Mouse (Mus musculus) MEL (cell line): ENCODE data around the gene Bcl2l1. TPM values are rescaled to one million over a fixed set of nuclear protein-coding genes. Genes with fewer than 3 reads are reported as not detected.

Experiments used
- DNase-seq: peaks from one replicate; pipeline ENCODE4 v3.0.0; 2011; ENCODE audit warnings: low read depth, low spot score
- H3K27ac ChIP-seq: 2 replicates; pipeline ENCODE4 v1.5.1; 2012; ENCODE audit warnings: low read depth, mild to moderate bottlenecking, control low read depth, low read length, moderate library complexity; ENCODE audit not compliant: control insufficient read depth
- H3K27me3 ChIP-seq, 2 experiments: fragments of 150-350 bp in 1 of 2; sonication (generic) in 1 of 2; 2 replicates each; pipeline ENCODE4 v1.6.1; 2012; ENCODE audit warnings: low read length in 2 of 2, mild to moderate bottlenecking in 2 of 2, improper control_type of control experiment in 1 of 2, moderate library complexity in 1 of 2; ENCODE audit not compliant: insufficient read depth in 2 of 2, control insufficient read depth in 1 of 2
- H3K36me3 ChIP-seq, 2 experiments: 2 replicates each; pipeline ENCODE4 v1.6.1; 2012 to 2014; ENCODE audit warnings: low read length in 2 of 2, improper control_type of control experiment in 1 of 2, inconsistent platforms in 1 of 2, mild to moderate bottlenecking in 1 of 2; ENCODE audit not compliant: insufficient read depth in 2 of 2, control insufficient read depth in 1 of 2
- H3K4me1 ChIP-seq, 2 experiments: fragments of 150-350 bp in 1 of 2; sonication (generic) in 1 of 2; 2 replicates each; pipeline ENCODE4 v1.6.1; 2012; ENCODE audit warnings: low read length in 2 of 2, improper control_type of control experiment in 1 of 2, mild to moderate bottlenecking in 1 of 2; ENCODE audit not compliant: insufficient read depth in 2 of 2, control insufficient read depth in 1 of 2
- H3K4me3 ChIP-seq, 2 experiments: fragments of 150-350 bp in 1 of 2; sonication (generic) in 1 of 2; 2 replicates each; pipeline ENCODE4 v1.5.1; 2012; ENCODE audit warnings: low read depth in 2 of 2, low read length in 2 of 2, mild to moderate bottlenecking in 2 of 2, moderate library complexity in 2 of 2, control low read depth in 1 of 2, improper control_type of control experiment in 1 of 2; ENCODE audit not compliant: control insufficient read depth in 1 of 2, insufficient read depth in 1 of 2
- H3K79me2 ChIP-seq: 2 replicates; pipeline ENCODE4 v1.6.1; 2012; ENCODE audit warnings: mild to moderate bottlenecking, low read length, moderate library complexity; ENCODE audit not compliant: control insufficient read depth, poor library complexity, insufficient read depth
- H3K9ac ChIP-seq: 2 replicates; pipeline ENCODE4 v1.6.1; 2012; ENCODE audit warnings: low read depth, mild to moderate bottlenecking, control low read depth, low read length, moderate library complexity; ENCODE audit not compliant: control insufficient read depth, poor library complexity, severe bottlenecking
- H3K9me3 ChIP-seq: fragments of 150-350 bp; sonication (generic); replicated peaks from 2 replicates; pipeline ENCODE4 v1.6.1; 2012; ENCODE audit warnings: mild to moderate bottlenecking, low read length, improper control_type of control experiment, moderate library complexity; ENCODE audit not compliant: insufficient read depth
- CHD1 ChIP-seq: IDR thresholded peaks from 2 replicates; pipeline ENCODE4 v1.6.1; 2012; ENCODE audit warnings: low read depth, mild to moderate bottlenecking, inconsistent platforms, low read length, improper control_type of control experiment
- E2F4 ChIP-seq: IDR thresholded peaks from 2 replicates; pipeline ENCODE4 v1.6.1; 2011; ENCODE audit warnings: low read depth, low read length, improper control_type of control experiment, borderline replicate concordance
- EP300 ChIP-seq, 2 experiments: IDR thresholded peaks; 2 replicates each; pipeline ENCODE4 v1.6.1; 2011; ENCODE audit warnings: improper control_type of control experiment in 2 of 2, low read length in 2 of 2, low read depth in 1 of 2, mild to moderate bottlenecking in 1 of 2
- ETS1 ChIP-seq: IDR thresholded peaks from 2 replicates; pipeline ENCODE4 v1.6.1; 2012; ENCODE audit warnings: low read depth, mild to moderate bottlenecking, inconsistent platforms, low read length, improper control_type of control experiment, moderate library complexity
- GATA1 ChIP-seq: IDR thresholded peaks from 2 replicates; pipeline ENCODE4 v1.6.1; 2011; ENCODE audit warnings: low read depth, low read length, improper control_type of control experiment
- JUND ChIP-seq: IDR thresholded peaks from 2 replicates; pipeline ENCODE4 v1.6.1; 2011; ENCODE audit warnings: low read depth, mild to moderate bottlenecking, improper control_type of control experiment, low read length
- KAT2A ChIP-seq: conservative IDR thresholded peaks from 2 replicates; pipeline ENCODE4 v1.6.1; 2012; ENCODE audit warnings: low read depth, low read length, improper control_type of control experiment, inconsistent platforms
- MEF2A ChIP-seq: IDR thresholded peaks from 2 replicates; pipeline ENCODE4 v1.6.1; 2014; ENCODE audit warnings: low read depth, mild to moderate bottlenecking, inconsistent platforms, low read length, improper control_type of control experiment; ENCODE audit not compliant: poor library complexity, insufficient replicate concordance, severe bottlenecking; ENCODE audit errors: extremely low read depth
- MXI1 ChIP-seq: IDR thresholded peaks from 2 replicates; pipeline ENCODE4 v1.6.1; 2011; ENCODE audit warnings: mild to moderate bottlenecking, low read depth, low read length, improper control_type of control experiment
- POLR2AphosphoS2 ChIP-seq: IDR thresholded peaks from 2 replicates; pipeline ENCODE4 v1.6.1; 2011; ENCODE audit warnings: low read length, improper control_type of control experiment
- RAD21 ChIP-seq: IDR thresholded peaks from 2 replicates; pipeline ENCODE4 v1.6.1; 2011; ENCODE audit warnings: mild to moderate bottlenecking, low read depth, low read length, improper control_type of control experiment
- SIN3A ChIP-seq: IDR thresholded peaks from 2 replicates; pipeline ENCODE4 v1.6.1; 2012; ENCODE audit warnings: low read length, improper control_type of control experiment, inconsistent platforms
- SMC3 ChIP-seq: IDR thresholded peaks from 2 replicates; pipeline ENCODE4 v1.6.1; 2011; ENCODE audit warnings: low read depth, low read length, improper control_type of control experiment
- TBP ChIP-seq: IDR thresholded peaks from 2 replicates; pipeline ENCODE4 v1.8.0; 2011; ENCODE audit warnings: low read depth, low read length, improper control_type of control experiment
- TCF12 ChIP-seq: IDR thresholded peaks from 2 replicates; pipeline ENCODE4 v1.6.1; 2014; ENCODE audit warnings: low read depth, mild to moderate bottlenecking, inconsistent platforms, low read length, improper control_type of control experiment, moderate library complexity
- USF1 ChIP-seq: IDR thresholded peaks from 2 replicates; pipeline ENCODE4 v1.6.1; 2014; ENCODE audit warnings: low read depth, mild to moderate bottlenecking, inconsistent platforms, low read length, improper control_type of control experiment, moderate library complexity
- ZNF384 ChIP-seq: IDR thresholded peaks from 2 replicates; pipeline ENCODE4 v1.6.1; 2012; ENCODE audit warnings: low read depth, mild to moderate bottlenecking, inconsistent platforms, low read length, improper control_type of control experiment
- polyA plus RNA-seq, 2 experiments: library from polyadenylated mRNA; stranded (reverse) in 1 of 2; unstranded in 1 of 2; fragments of >175 nt in 1 of 2; fragments of >200 nt in 1 of 2; gene quantifications; 2 replicates each; pipeline versions ENCODE4 v1.2.1 to v1.2.4; 2012; ENCODE audit warnings: low replicate concordance in 2 of 2, low read depth in 1 of 2; ENCODE audit not compliant: insufficient read length in 2 of 2, insufficient read depth in 1 of 2, missing spikeins in 1 of 2
- total RNA-seq: library from RNA; depleted of rRNA; stranded (reverse); fragments of 300-350 nt; gene quantifications from 2 replicates; pipeline ENCODE4 v1.2.3, GENCODE M21; 2012

The Bcl2l1 gene
- total and polyA plus RNA-seq, 3 experiments, result 6.5 to 23.9 TPM; not detected in 1

- peaks cover 3 to 16% of the 10 kb centered on the region in 2 experiments for H3K4me1 ChIP-seq
- no peak overlapping the region for H3K4me3 ChIP-seq
- TF ChIP-seq GATA1, result peak; percentile 71
- no peak for TF ChIP-seq TCF12
- no peak for TF ChIP-seq KAT2A
- no peak for TF ChIP-seq CHD1
- TF ChIP-seq ZNF384, result peak; percentile 87
- TF ChIP-seq MXI1, result no peak
- no peak for TF ChIP-seq USF1
- no peak for TF ChIP-seq SMC3
- TF ChIP-seq JUND, result no peak
- TF ChIP-seq EP300 (IDR thresholded peaks at IDR 0.05; ENCODE audit: low read depth in 1 of 2, low read length in 2 of 2), result peak; percentile 21 to 38; a peak in 3 of 4 replicates
- no peak for TF ChIP-seq ETS1
Observed at GRCm38 (mm10) chr2:152824438-152825167, 6.9 kb downstream of the Bcl2l1 start.

GRCm38 (mm10) chr2:152823770-152824169 is 7.8 kb downstream of the Bcl2l1 start:
- no peak for DNase-seq
- Histone ChIP-seq H3K79me2 (no peaks in the 10 kb centered on the region), H3K9me3 (no peaks in the 10 kb centered on the region), H3K4me3 (no peak overlapping the region), H3K4me1 (peaks cover 3 to 21% of the 10 kb centered on the region in 2 experiments), H3K36me3 (peaks cover 0 to 21% of the 10 kb centered on the region in 2 experiments; a peak in 2 of 4 replicates), H3K9ac (no peak overlapping the region), H3K27ac (no peak overlapping the region), H3K27me3 (no peaks in the 10 kb centered on the region)
- TF ChIP-seq MEF2A, result no peak
- TF ChIP-seq USF1, result no peak
- TF ChIP-seq RAD21, result no peak
- no peak for TF ChIP-seq E2F4
- TF ChIP-seq ZNF384, result no peak
- TF ChIP-seq SIN3A, result no peak
- no peak for TF ChIP-seq POLR2AphosphoS2
- no peak for TF ChIP-seq TBP
- TF ChIP-seq ETS1, result no peak

More at GRCm38 (mm10) chr2:152824438-152825167, 6.9 kb downstream of the Bcl2l1 start:
- H3K27me3 ChIP-seq, result no peaks in the 10 kb centered on the region
- H3K79me2 ChIP-seq, result no peaks in the 10 kb centered on the region
- no peaks in the 10 kb centered on the region for H3K9me3 ChIP-seq
- peaks cover 0 to 18% of the 10 kb centered on the region in 2 experiments; a peak in 2 of 4 replicates for H3K36me3 ChIP-seq
- H3K27ac ChIP-seq, result peak overlapping the region; percentile 0; the same call in 1 of the 2 replicates
- DNase-seq, result peak; percentile 30
- H3K9ac ChIP-seq, result no peak overlapping the region
